Mouse (Mus musculus): Measurements from ENCODE around the gene Rad23b. TPM values are rescaled to one million over a fixed set of nuclear protein-coding genes. Genes with fewer than 3 reads are reported as not detected.

Gene Rad23b
- polyA plus RNA-seq, 1 experiment from 2014 or later: 95.5 TPM

DNA sequence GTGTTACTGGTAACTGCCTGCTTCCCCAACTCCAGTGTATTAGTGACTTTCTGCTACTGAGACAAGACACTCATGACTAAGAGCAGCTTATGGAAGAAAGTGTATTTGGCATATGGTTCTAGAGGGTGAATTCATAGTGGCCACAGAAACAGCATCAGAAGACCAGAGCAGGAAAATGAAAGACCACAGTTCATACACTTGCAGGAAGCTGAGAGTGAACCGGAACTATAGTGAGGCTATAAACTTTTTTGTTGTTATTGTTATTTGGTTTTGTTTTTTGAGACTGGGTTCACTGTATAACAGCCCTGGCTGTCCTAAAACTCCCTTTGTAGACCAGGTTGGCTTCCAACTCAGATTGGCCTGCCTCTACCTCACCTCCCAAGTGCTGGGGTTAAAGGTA, 6.0 kb downstream of the Rad23b start:
- Histone ChIP-seq H3K4me1 (replicated peaks) (peaks cover 5% of the 10 kb centered on the region; the same call in 1 of the 2 replicates), H3K4me3 (replicated peaks) (no peak overlapping the region), H3K27ac (no peak overlapping the region), H3K9ac (replicated peaks) (no peak overlapping the region), H3K4me2 (no peak overlapping the region), H3K36me3 (peaks cover 21% of the 10 kb centered on the region), H3K9me3 (no peaks in the 10 kb centered on the region), H3K27me3 (no peaks in the 10 kb centered on the region)
- ATAC-seq (ENCODE audit: insufficient number of reproducible peaks, insufficient read depth, low FRiP score, low TSS enrichment, low read depth): no peak
- 98% methylated on average over 1 of the region's 1 CpGs for WGBS

DNA sequence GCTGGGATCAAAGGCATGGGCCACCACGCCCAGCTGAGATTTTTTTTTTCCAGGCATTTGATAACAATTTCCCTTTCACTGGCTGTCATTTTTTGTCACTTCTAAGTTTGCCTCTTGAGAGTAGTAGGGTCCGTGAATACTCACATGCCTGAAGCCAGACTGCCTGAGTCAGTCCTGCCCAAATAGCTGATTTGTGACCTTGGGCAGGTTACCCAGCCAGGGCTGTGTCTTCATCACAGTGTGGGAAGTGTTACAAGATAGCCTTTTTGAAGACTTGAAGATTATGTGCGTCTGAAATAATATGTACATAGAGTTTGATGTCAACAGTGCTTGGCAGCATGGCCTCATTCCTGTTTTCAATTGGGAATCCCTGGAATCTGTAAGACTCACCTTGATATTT, 6.9 kb downstream of the Rad23b start:
- no peak overlapping the region for H3K4me3 ChIP-seq (replicated peaks)
- no peaks in the 10 kb centered on the region for H3K9me3 ChIP-seq
- no peak overlapping the region for H3K9ac ChIP-seq (replicated peaks)
- WGBS: 88% methylated on average over 3 of the region's 3 CpGs
- H3K4me2 ChIP-seq: no peak overlapping the region
- H3K36me3 ChIP-seq: peaks cover 21% of the 10 kb centered on the region
- no peak for ATAC-seq (ENCODE audit: insufficient number of reproducible peaks, insufficient read depth, low FRiP score, low TSS enrichment, low read depth)
- peaks cover 3% of the 10 kb centered on the region; the same call in 1 of the 2 replicates for H3K4me1 ChIP-seq (replicated peaks)
- H3K27ac ChIP-seq: no peak overlapping the region
- no peaks in the 10 kb centered on the region for H3K27me3 ChIP-seq

- 89% methylated on average over 4 of the region's 4 CpGs for WGBS
- H3K9ac ChIP-seq (replicated peaks): no peak overlapping the region
- ATAC-seq (ENCODE audit: insufficient number of reproducible peaks, insufficient read depth, low FRiP score, low TSS enrichment, low read depth): no peak
- no peaks in the 10 kb centered on the region for H3K9me3 ChIP-seq
- no peaks in the 10 kb centered on the region for H3K27me3 ChIP-seq
- H3K27ac ChIP-seq: no peak overlapping the region
- peaks cover 24% of the 10 kb centered on the region for H3K36me3 ChIP-seq
- no peaks in the 10 kb centered on the region for H3K4me1 ChIP-seq (replicated peaks)
- H3K4me2 ChIP-seq: no peak overlapping the region
- H3K4me3 ChIP-seq (replicated peaks): no peak overlapping the region
These were observed 14.0 kb downstream of the Rad23b start for GRCm38 (mm10) chr4:55363866-55364265.

DNA sequence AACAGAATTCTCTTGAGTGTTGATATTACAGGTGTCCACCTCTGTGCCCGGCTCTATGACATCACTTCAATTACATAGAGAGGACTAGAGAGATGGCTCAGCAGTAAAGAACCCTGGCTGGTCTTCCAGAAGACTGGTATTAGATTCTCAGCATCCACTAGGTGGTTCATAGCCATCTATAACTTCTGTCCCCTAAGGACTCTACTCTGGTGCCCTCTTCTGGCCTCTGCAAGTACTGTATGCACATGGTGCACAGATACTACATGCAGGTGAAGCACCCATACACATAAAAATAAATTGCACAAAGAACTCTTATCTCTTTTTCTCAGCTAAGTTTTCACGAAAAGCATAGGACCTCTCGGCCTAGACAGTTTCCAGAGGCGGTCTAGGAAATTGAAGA, 14.5 kb downstream of the Rad23b start:
- Histone ChIP-seq H3K9me3 (no peaks in the 10 kb centered on the region), H3K27ac (no peak overlapping the region), H3K4me3 (replicated peaks) (no peak overlapping the region), H3K9ac (replicated peaks) (no peak overlapping the region), H3K4me1 (replicated peaks) (no peaks in the 10 kb centered on the region), H3K36me3 (peaks cover 24% of the 10 kb centered on the region), H3K4me2 (no peak overlapping the region), H3K27me3 (no peaks in the 10 kb centered on the region)
- ATAC-seq (ENCODE audit: insufficient number of reproducible peaks, insufficient read depth, low FRiP score, low TSS enrichment, low read depth): no peak
- WGBS: 94% methylated on average over 4 of the region's 4 CpGs

GRCm38 (mm10) chr4:55366014-55366413, 16.2 kb downstream of the Rad23b start:
- H3K27ac ChIP-seq: no peak overlapping the region
- WGBS: 77% methylated on average over 1 of the region's 1 CpGs
- peaks cover 37% of the 10 kb centered on the region for H3K36me3 ChIP-seq
- no peak for ATAC-seq (ENCODE audit: insufficient number of reproducible peaks, insufficient read depth, low FRiP score, low TSS enrichment, low read depth)
- no peaks in the 10 kb centered on the region for H3K4me1 ChIP-seq (replicated peaks)
- H3K9me3 ChIP-seq: no peaks in the 10 kb centered on the region
- no peak overlapping the region for H3K9ac ChIP-seq (replicated peaks)
- no peaks in the 10 kb centered on the region for H3K27me3 ChIP-seq
- H3K4me3 ChIP-seq (replicated peaks): no peak overlapping the region
- H3K4me2 ChIP-seq: no peak overlapping the region

DNA sequence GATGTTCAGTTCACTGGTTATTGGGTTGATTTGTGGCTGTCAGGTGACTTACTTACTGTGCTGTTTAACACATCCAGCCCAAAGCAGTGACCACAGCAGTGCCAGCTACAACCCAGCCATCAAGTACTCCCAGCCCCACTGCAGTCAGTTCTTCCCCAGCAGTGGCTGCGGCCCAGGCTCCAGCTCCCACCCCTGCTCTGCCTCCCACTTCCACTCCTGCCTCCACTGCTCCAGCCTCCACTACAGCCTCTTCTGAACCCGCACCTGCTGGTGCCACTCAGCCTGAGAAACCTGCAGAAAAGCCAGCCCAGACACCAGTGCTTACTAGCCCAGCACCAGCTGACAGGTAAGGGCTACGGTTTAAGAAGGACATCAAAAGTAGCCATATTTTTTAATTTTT, 20.3 kb downstream of the Rad23b start:
- ATAC-seq (ENCODE audit: insufficient number of reproducible peaks, insufficient read depth, low FRiP score, low TSS enrichment, low read depth): no peak
- no peak overlapping the region for H3K27ac ChIP-seq
- H3K4me2 ChIP-seq: no peak overlapping the region
- no peaks in the 10 kb centered on the region for H3K9me3 ChIP-seq
- peaks cover 60% of the 10 kb centered on the region for H3K36me3 ChIP-seq
- H3K4me1 ChIP-seq (replicated peaks): no peaks in the 10 kb centered on the region
- H3K9ac ChIP-seq (replicated peaks): no peak overlapping the region
- WGBS: 87% methylated on average over 3 of the region's 3 CpGs
- no peak overlapping the region for H3K4me3 ChIP-seq (replicated peaks)
- no peaks in the 10 kb centered on the region for H3K27me3 ChIP-seq

GRCm38 (mm10) chr4:55371355-55371754, 21.5 kb downstream of the Rad23b start:
- Histone ChIP-seq H3K27ac (no peak overlapping the region), H3K36me3 (peaks cover 60% of the 10 kb centered on the region), H3K4me1 (replicated peaks) (no peaks in the 10 kb centered on the region), H3K27me3 (no peaks in the 10 kb centered on the region), H3K4me2 (no peak overlapping the region), H3K9ac (replicated peaks) (no peak overlapping the region), H3K9me3 (no peaks in the 10 kb centered on the region), H3K4me3 (replicated peaks) (no peak overlapping the region)
- no peak for ATAC-seq (ENCODE audit: insufficient number of reproducible peaks, insufficient read depth, low FRiP score, low TSS enrichment, low read depth)
- WGBS: 89% methylated on average over 7 of the region's 7 CpGs

DNA sequence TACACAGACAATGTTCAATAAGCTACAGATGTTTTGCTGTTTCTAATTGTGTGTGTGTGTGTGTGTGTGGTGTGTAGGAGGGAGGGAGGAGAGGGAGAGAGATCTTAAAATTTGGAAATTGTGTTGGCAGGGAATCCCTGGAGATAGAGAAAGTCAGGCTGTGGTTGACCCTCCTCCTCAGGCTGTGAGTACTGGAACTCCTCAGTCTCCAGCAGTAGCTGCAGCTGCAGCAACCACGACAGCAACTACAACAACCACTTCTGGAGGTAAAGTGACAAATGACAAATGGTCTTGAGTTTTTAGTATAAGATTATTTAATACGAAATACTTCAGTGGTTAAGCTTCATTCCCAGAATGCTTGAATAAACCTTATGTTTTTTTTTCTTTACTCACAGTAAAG, 32.5 kb downstream of the Rad23b start:
- Histone ChIP-seq H3K4me3 (replicated peaks) (no peak overlapping the region), H3K4me1 (replicated peaks) (no peaks in the 10 kb centered on the region), H3K27me3 (no peaks in the 10 kb centered on the region), H3K27ac (no peak overlapping the region), H3K4me2 (no peak overlapping the region), H3K9me3 (no peaks in the 10 kb centered on the region), H3K9ac (replicated peaks) (no peak overlapping the region), H3K36me3 (peaks cover 88% of the 10 kb centered on the region)
- WGBS: 88% methylated on average over 2 of the region's 2 CpGs
- ATAC-seq (ENCODE audit: insufficient number of reproducible peaks, insufficient read depth, low FRiP score, low TSS enrichment, low read depth): no peak

- 84% methylated on average over 2 of the region's 2 CpGs for whole genome bisulfite sequencing
- Histone ChIP-seq H3K4me3 (replicated peaks) (no peak overlapping the region), H3K27ac (no peak overlapping the region), H3K9me3 (no peaks in the 10 kb centered on the region), H3K36me3 (peaks cover 73% of the 10 kb centered on the region), H3K4me2 (no peak overlapping the region), H3K4me1 (replicated peaks) (no peaks in the 10 kb centered on the region), H3K9ac (replicated peaks) (no peak overlapping the region), H3K27me3 (no peaks in the 10 kb centered on the region)
- no peak for ATAC-seq (ENCODE audit: insufficient number of reproducible peaks, insufficient read depth, low FRiP score, low TSS enrichment, low read depth)
These were observed 36.9 kb downstream of the Rad23b start for GRCm38 (mm10) chr4:55386768-55387167.

GRCm38 (mm10) chr4:55391480-55391879, 41.6 kb downstream of the Rad23b start:
- Histone ChIP-seq H3K36me3 (peaks cover 36% of the 10 kb centered on the region), H3K27me3 (no peaks in the 10 kb centered on the region), H3K4me1 (replicated peaks) (no peaks in the 10 kb centered on the region), H3K9ac (replicated peaks) (no peak overlapping the region), H3K4me2 (no peak overlapping the region), H3K9me3 (no peaks in the 10 kb centered on the region), H3K27ac (no peak overlapping the region), H3K4me3 (replicated peaks) (no peak overlapping the region)
- 97% methylated on average over 1 of the region's 1 CpGs for WGBS
- ATAC-seq (ENCODE audit: insufficient number of reproducible peaks, insufficient read depth, low FRiP score, low TSS enrichment, low read depth): no peak

DNA sequence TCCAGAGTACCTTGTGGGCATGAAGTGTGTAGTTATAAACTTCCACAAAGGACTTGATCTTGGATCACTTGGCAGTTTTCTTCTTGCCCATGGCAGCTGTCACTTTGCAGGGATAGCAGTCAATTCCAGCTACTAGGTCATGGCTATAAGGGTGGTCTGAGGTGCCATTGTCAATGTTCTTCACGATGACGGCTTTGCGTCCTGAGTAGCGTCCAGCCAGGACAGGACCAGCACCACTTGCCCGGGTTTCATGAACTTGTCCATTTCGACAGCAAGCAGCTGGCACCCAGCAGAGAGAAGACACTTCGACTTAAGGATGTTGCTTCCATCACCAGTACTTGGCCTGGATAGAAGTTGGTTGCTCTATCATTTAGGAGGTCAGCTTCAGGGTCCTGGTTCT, 42.6 kb downstream of the Rad23b start:
- Histone ChIP-seq H3K4me1 (replicated peaks) (no peaks in the 10 kb centered on the region), H3K27me3 (no peaks in the 10 kb centered on the region), H3K36me3 (peaks cover 28% of the 10 kb centered on the region), H3K9me3 (no peaks in the 10 kb centered on the region), H3K27ac (no peak overlapping the region), H3K4me2 (no peak overlapping the region), H3K4me3 (replicated peaks) (no peak overlapping the region), H3K9ac (replicated peaks) (no peak overlapping the region)
- ATAC-seq (ENCODE audit: insufficient number of reproducible peaks, insufficient read depth, low FRiP score, low TSS enrichment, low read depth): no peak
- WGBS: 92% methylated on average over 7 of the region's 7 CpGs

GRCm38 (mm10) chr4:55397911-55398762, 48.3 kb downstream of the Rad23b start:
- H3K4me2 ChIP-seq: peak overlapping the region; percentile 30
- H3K4me3 ChIP-seq (replicated peaks): no peak overlapping the region
- no peak for ATAC-seq (ENCODE audit: insufficient number of reproducible peaks, insufficient read depth, low FRiP score, low TSS enrichment, low read depth)
- H3K27me3 ChIP-seq: no peaks in the 10 kb centered on the region
- no peaks in the 10 kb centered on the region for H3K36me3 ChIP-seq
- H3K9me3 ChIP-seq: peaks cover 5% of the 10 kb centered on the region
- no peaks in the 10 kb centered on the region for H3K4me1 ChIP-seq (replicated peaks)
- 33% methylated on average over 17 of the region's 17 CpGs for WGBS
- no peak overlapping the region for H3K9ac ChIP-seq (replicated peaks)
- H3K27ac ChIP-seq: no peak overlapping the region

Measured in limb, embryonic 12.5 days (tissue).